Mouse (Mus musculus) thymus, adult 2 months (tissue): ENCODE measurements at regions not wholly inside any gene's neighbourhood (a gene's known extent, or its start where the extent isn't known, plus 50 kb on each side); places are given as distances from the start of the nearest gene placed in this dataset.
"Not testable (repeated sequence)": the region's sequence is repeated elsewhere in the genome, so short reads cannot be mapped to it uniquely, and the experiment has no call there.

Experiments used
- DNase-seq: peaks from one replicate; pipeline ENCODE4 v3.0.0; 2021
- H3K27ac ChIP-seq: fragments of 200-500 bp; 2 replicates; pipeline ENCODE4 v1.5.1; 2012; ENCODE audit warnings: low read length, control low read depth; ENCODE audit not compliant: control insufficient read depth, insufficient read depth
- H3K27me3 ChIP-seq: fragments of 200-500 bp; 2 replicates; pipeline ENCODE4 v1.6.1; 2012; ENCODE audit warnings: mild to moderate bottlenecking, low read length, moderate library complexity, mixed read lengths; ENCODE audit not compliant: control insufficient read depth, insufficient read depth
- H3K36me3 ChIP-seq: fragments of 200-500 bp; 2 replicates; pipeline ENCODE4 v1.6.1; 2012; ENCODE audit warnings: mild to moderate bottlenecking, low read length, moderate library complexity; ENCODE audit not compliant: control insufficient read depth, insufficient read depth
- H3K4me1 ChIP-seq: fragments of 200-500 bp; replicated peaks from 2 replicates; pipeline ENCODE4 v1.6.1; 2012; ENCODE audit warnings: low read length; ENCODE audit not compliant: control insufficient read depth, insufficient read depth
- H3K4me3 ChIP-seq: fragments of 200-500 bp; 2 replicates; pipeline ENCODE4 v1.5.1; 2012; ENCODE audit warnings: mild to moderate bottlenecking, low read length, control low read depth, moderate library complexity; ENCODE audit not compliant: control insufficient read depth, insufficient read depth
- CTCF ChIP-seq: fragments of 200-500 bp; IDR thresholded peaks from 2 replicates; pipeline ENCODE4 v1.5.1; 2012; ENCODE audit warnings: mild to moderate bottlenecking, control low read depth, low read length, moderate library complexity, borderline replicate concordance; ENCODE audit not compliant: control insufficient read depth, poor library complexity, insufficient read depth; ENCODE audit errors: extremely low read depth
- POLR2A ChIP-seq: fragments of 200-500 bp; IDR thresholded peaks from 2 replicates; pipeline ENCODE4 v1.6.1; 2012; ENCODE audit warnings: mild to moderate bottlenecking, low read length, control low read depth, moderate library complexity; ENCODE audit not compliant: control insufficient read depth, poor library complexity, insufficient read depth; ENCODE audit errors: extremely low read depth
- WGBS: fragments of 180-500 bp; shearing (Covaris S2); methylation state at CpG from one replicate; pipeline ENCODE4 v1.1.7; 2018; 5-methylcytosine and 5-hydroxymethylcytosine counted together

GRCm38 (mm10) chr10:96709698-96710356, 93.0 kb downstream of the Btg1 start:
- H3K36me3 ChIP-seq: no peaks in the 10 kb centered on the region
- no peak overlapping the region for H3K4me3 ChIP-seq
- peaks cover 5% of the 10 kb centered on the region for H3K4me1 ChIP-seq
- no peaks in the 10 kb centered on the region for H3K27me3 ChIP-seq
- 95% methylated on average over 13 of the region's 13 CpGs for WGBS
- DNase-seq: no peak
- TF ChIP-seq CTCF (no peak), POLR2A (no peak)
- H3K27ac ChIP-seq: no peak overlapping the region

- TF ChIP-seq CTCF: no peak
- no peak for TF ChIP-seq POLR2A
- 74% methylated on average over 2 of the region's 2 CpGs for WGBS
- Histone ChIP-seq H3K4me1 (peaks cover 2% of the 10 kb centered on the region), H3K27ac (no peak overlapping the region), H3K36me3 (no peaks in the 10 kb centered on the region), H3K4me3 (no peak overlapping the region), H3K27me3 (no peaks in the 10 kb centered on the region)
- DNase-seq: no peak
Observed at GRCm38 (mm10) chr10:96711993-96712392, 95.2 kb downstream of the Btg1 start.

GRCm38 (mm10) chr10:96714702-96715101, 97.9 kb downstream of the Btg1 start:
- Histone ChIP-seq H3K27me3 (no peaks in the 10 kb centered on the region), H3K27ac (no peak overlapping the region), H3K36me3 (no peaks in the 10 kb centered on the region), H3K4me1 (peaks cover 2% of the 10 kb centered on the region), H3K4me3 (no peak overlapping the region)
- DNase-seq: no peak
- no peak for TF ChIP-seq CTCF
- no peak for TF ChIP-seq POLR2A
- whole genome bisulfite sequencing: 93% methylated on average over 2 of the region's 2 CpGs

GRCm38 (mm10) chr10:96717281-96717680, 100.5 kb downstream of the Btg1 start:
- H3K4me3 ChIP-seq: no peak overlapping the region
- no peak for TF ChIP-seq POLR2A
- no peak for TF ChIP-seq CTCF
- DNase-seq: no peak
- no peaks in the 10 kb centered on the region for H3K27me3 ChIP-seq
- no peaks in the 10 kb centered on the region for H3K36me3 ChIP-seq
- no peak overlapping the region for H3K27ac ChIP-seq
- WGBS: 95% methylated on average over 7 of the region's 7 CpGs
- H3K4me1 ChIP-seq: peaks cover 17% of the 10 kb centered on the region

GRCm38 (mm10) chr10:96718706-96719105, 101.9 kb downstream of the Btg1 start:
- peaks cover 28% of the 10 kb centered on the region for H3K4me1 ChIP-seq
- 98% methylated on average over 7 of the region's 7 CpGs for WGBS
- not testable (repeated sequence) for H3K27ac ChIP-seq, DNase-seq, H3K36me3 ChIP-seq, H3K27me3 ChIP-seq, H3K4me3 ChIP-seq

- H3K36me3 ChIP-seq: no peaks in the 10 kb centered on the region
- no peak for DNase-seq
- H3K27me3 ChIP-seq: no peaks in the 10 kb centered on the region
- 92% methylated on average over 7 of the region's 7 CpGs for WGBS
- H3K4me3 ChIP-seq: no peak overlapping the region
- TF ChIP-seq POLR2A (no peak), CTCF (no peak)
- H3K4me1 ChIP-seq: peaks cover 39% of the 10 kb centered on the region
- no peak overlapping the region for H3K27ac ChIP-seq
Observed at GRCm38 (mm10) chr10:96720281-96720711, 103.5 kb downstream of the Btg1 start.

GRCm38 (mm10) chr10:96720956-96721688, 104.3 kb downstream of the Btg1 start:
- 56% methylated on average over 9 of the region's 9 CpGs for WGBS
- Histone ChIP-seq H3K4me1 (peaks cover 42% of the 10 kb centered on the region), H3K4me3 (no peak overlapping the region), H3K27me3 (no peaks in the 10 kb centered on the region), H3K27ac (peak overlapping the region; percentile 45; the same call in 1 of the 2 replicates), H3K36me3 (no peaks in the 10 kb centered on the region)
- no peak for DNase-seq
- TF ChIP-seq POLR2A: no peak
- TF ChIP-seq CTCF: no peak
